In the genomic region with DNA sequence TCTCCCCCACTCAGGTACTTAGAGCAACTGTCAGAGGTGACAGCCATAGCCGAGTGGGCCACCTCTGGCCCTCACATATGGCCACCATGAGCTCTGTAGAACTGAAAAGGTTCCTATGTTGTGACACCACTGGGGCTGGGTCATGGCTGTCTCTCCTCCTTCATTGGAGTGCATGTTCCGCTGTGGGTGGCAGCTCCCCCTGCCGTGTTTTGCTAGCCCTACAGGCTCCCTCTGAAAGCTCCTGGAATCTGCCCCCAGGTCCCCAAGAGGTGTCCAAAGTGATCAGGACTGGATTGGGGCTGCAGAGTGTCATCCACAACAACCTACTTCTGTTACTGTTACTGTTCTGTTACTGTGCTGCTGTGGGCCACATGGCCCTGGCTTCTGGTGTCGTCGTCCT, we compare ENCODE assay signal across 15 mouse cellular contexts. TPM values are rescaled to one million over a fixed set of nuclear protein-coding genes. Genes with fewer than 3 reads are reported as not detected.
"Had no signal": no experiment of that assay in that cellular context is flagged by ENCODE, and none has a peak within 500 bp of the region (broad histone marks: within the 10 kb centered on the region; RNA-seq: fewer than 3 reads in every experiment).

No protein-coding gene starts in this region.

- ATAC-seq: midbrain, embryonic 16.5 days had no signal

- H3K9me3 ChIP-seq: limb, embryonic 15.5 days; midbrain, embryonic 12.5 days; neural tube, embryonic 13.5 days had no signal

- H3K27me3 ChIP-seq: limb, embryonic 15.5 days; midbrain, embryonic 12.5 days; neural tube, embryonic 13.5 days had no signal

- H3K9ac ChIP-seq: limb, embryonic 15.5 days; liver, embryonic 14.5 days; midbrain, embryonic 12.5 days; neural tube, embryonic 13.5 days had no signal

- DNase-seq: kidney, adult 9 months; kidney, postnatal 36 days; layer of hippocampus, adult 9-11 months; layer of hippocampus, postnatal 36 days; lung, adult 18-20 months; thymus, adult 2 months; thymus, postnatal 36 days had no signal

- H3K4me3 ChIP-seq: limb, embryonic 15.5 days; midbrain, embryonic 12.5 days; neural tube, embryonic 13.5 days had no signal

- H3K27ac ChIP-seq: kidney, postnatal 0 days; limb, embryonic 15.5 days; liver, embryonic 14.5 days; midbrain, embryonic 12.5 days; neural tube, embryonic 13.5 days had no signal

- H3K4me2 ChIP-seq: limb, embryonic 15.5 days; midbrain, embryonic 12.5 days; neural tube, embryonic 13.5 days had no signal

- H3K36me3 ChIP-seq: limb, embryonic 15.5 days; midbrain, embryonic 12.5 days; neural tube, embryonic 13.5 days had no signal

RNA-seq across cellular contexts. Expression of a gene that starts 2.3 kb away (rescaled TPM):
- total RNA-seq: megakaryocyte-erythroid progenitor cell, adult 5-6 weeks had no signal
- polyA plus RNA-seq: limb, embryonic 11.5 days; limb, embryonic 15.5 days; neural tube, embryonic 13.5 days had no signal
